Mouse (Mus musculus): ENCODE measurements around the gene Tgm2. TPM values are rescaled to one million over a fixed set of nuclear protein-coding genes. Genes with fewer than 3 reads are reported as not detected.

The Tgm2 gene
- polyA plus RNA-seq, 1 experiment from 2014 or later: 226 TPM

DNA sequence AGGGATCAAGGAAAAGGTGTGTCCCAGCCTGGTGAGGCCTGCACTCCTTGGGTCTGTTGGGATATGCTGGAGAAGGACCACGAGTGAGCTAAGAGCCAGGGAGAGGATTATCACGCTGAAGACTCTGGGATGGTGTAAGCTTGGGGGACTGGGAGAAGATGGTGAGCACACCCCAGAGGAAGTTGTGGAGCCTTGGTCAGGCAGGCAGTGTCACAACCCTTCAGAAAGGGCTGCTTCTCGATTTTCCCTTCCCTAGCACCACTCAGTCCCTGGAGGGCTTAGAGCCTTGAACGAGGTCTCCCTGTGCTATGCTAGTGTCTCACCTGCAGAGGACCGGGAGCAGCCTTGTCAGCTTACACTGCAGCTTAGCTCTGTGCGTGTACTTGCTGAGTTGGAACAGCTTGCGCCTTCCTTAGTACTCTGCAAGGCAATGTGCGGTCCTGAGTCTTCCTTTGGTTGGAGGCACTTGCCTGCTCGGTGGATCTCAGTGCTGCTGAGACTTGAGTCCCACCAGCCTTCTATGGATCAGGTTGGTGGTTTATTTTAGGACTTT lies 66.3 kb downstream of the Tgm2 start:
- ATAC-seq (replicated peaks; ENCODE audit: extremely low read depth, insufficient read depth, low FRiP score): no peak
- H3K9me3 ChIP-seq (replicated peaks; ENCODE audit: control insufficient read depth, low read length): no peaks in the 10 kb centered on the region
- WGBS: 45% methylated on average over 9 of the region's 9 CpGs
- no peak overlapping the region for H3K4me3 ChIP-seq (ENCODE audit: low read length)
- no peak overlapping the region for H3K27ac ChIP-seq (ENCODE audit: low read length)
- no peak overlapping the region for H3K9ac ChIP-seq (ENCODE audit: low read length)
- H3K27me3 ChIP-seq (ENCODE audit: control insufficient read depth, insufficient read depth, low read length): no peaks in the 10 kb centered on the region
- peaks cover 28% of the 10 kb centered on the region for H3K36me3 ChIP-seq (ENCODE audit: control insufficient read depth, insufficient read depth)
- peaks cover 2% of the 10 kb centered on the region; the same call in 1 of the 2 replicates for H3K4me1 ChIP-seq (ENCODE audit: control insufficient read depth, insufficient read depth, low read length)
- no peak overlapping the region for H3K4me2 ChIP-seq (ENCODE audit: low read depth, low read length)

DNA sequence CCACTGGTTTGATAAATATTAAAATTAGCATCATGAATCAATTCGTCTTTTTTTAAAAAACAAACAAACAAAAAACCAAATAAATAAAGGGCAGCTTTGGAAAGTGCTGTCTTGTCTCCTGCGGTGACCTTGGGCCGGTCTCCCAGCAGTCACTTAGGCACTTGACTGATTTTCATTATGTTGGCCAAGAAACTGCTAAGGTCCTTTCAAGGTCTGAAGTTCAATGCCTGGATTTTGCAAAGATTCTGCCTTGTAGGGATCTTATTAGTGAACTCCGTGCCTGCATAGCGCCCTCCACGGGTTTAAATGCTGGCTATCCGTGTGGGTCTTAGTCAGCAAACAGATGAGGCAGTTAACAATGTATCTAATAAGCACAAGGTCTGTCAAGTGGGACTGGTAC lies 67.3 kb downstream of the Tgm2 start:
- Histone ChIP-seq H3K36me3 (ENCODE audit: control insufficient read depth, insufficient read depth) (peaks cover 32% of the 10 kb centered on the region), H3K4me3 (ENCODE audit: low read length) (no peak overlapping the region), H3K4me2 (ENCODE audit: low read depth, low read length) (no peak overlapping the region), H3K27ac (ENCODE audit: low read length) (no peak overlapping the region), H3K9ac (ENCODE audit: low read length) (no peak overlapping the region), H3K4me1 (ENCODE audit: control insufficient read depth, insufficient read depth, low read length) (peaks cover 2% of the 10 kb centered on the region; the same call in 1 of the 2 replicates), H3K9me3 (replicated peaks; ENCODE audit: control insufficient read depth, low read length) (no peaks in the 10 kb centered on the region), H3K27me3 (ENCODE audit: control insufficient read depth, insufficient read depth, low read length) (no peaks in the 10 kb centered on the region)
- 84% methylated on average over 7 of the region's 7 CpGs for WGBS
- ATAC-seq (replicated peaks; ENCODE audit: extremely low read depth, insufficient read depth, low FRiP score): no peak

DNA sequence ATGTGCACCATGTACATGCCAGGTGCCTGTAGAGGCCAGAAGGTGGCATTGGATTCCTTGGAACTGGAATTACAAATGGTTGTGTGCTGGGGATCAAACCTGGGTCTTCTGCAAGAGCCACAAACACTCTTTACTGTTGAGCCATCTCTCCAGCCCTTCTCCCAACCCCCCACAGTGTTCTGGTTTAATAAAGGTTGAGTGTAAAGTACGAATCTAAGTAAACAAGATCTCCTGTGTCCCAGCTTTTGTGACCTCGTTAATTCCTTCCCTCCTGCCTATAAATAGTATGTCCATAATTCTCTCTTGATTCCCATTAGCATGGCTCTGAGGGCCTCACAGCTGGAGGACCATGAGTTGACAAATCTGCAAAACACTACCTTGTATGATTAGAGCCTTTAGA lies 68.3 kb downstream of the Tgm2 start:
- no peaks in the 10 kb centered on the region for H3K27me3 ChIP-seq (ENCODE audit: control insufficient read depth, insufficient read depth, low read length)
- H3K27ac ChIP-seq (ENCODE audit: low read length): no peak overlapping the region
- peaks cover 32% of the 10 kb centered on the region for H3K36me3 ChIP-seq (ENCODE audit: control insufficient read depth, insufficient read depth)

DNA sequence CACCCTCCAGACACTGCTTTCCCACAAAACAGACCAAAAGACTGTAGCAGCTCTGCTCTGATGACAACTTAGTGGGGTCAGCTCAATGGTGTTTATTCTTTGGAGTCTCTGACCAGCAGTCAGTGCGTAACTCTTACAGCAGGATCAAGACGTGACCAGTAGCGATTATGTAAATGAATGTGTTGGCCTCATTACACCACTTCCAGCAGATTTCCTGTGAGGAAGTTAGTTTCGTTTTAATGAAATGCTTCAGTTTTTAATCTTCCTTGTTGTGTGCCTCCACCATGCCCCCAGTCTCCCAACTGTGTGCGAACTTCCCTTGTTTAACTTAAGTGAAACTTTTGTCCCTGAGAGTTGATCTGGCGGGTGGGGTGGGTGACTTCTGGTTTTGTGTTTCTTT lies 69.5 kb downstream of the Tgm2 start:
- Histone ChIP-seq H3K9ac (ENCODE audit: low read length) (no peak overlapping the region), H3K4me3 (ENCODE audit: low read length) (no peak overlapping the region), H3K4me2 (ENCODE audit: low read depth, low read length) (no peak overlapping the region), H3K4me1 (ENCODE audit: control insufficient read depth, insufficient read depth, low read length) (peaks cover 11% of the 10 kb centered on the region), H3K27ac (ENCODE audit: low read length) (no peak overlapping the region), H3K9me3 (replicated peaks; ENCODE audit: control insufficient read depth, low read length) (no peaks in the 10 kb centered on the region), H3K27me3 (ENCODE audit: control insufficient read depth, insufficient read depth, low read length) (no peaks in the 10 kb centered on the region), H3K36me3 (ENCODE audit: control insufficient read depth, insufficient read depth) (peaks cover 36% of the 10 kb centered on the region)
- 87% methylated on average over 6 of the region's 6 CpGs for WGBS
- no peak for ATAC-seq (replicated peaks; ENCODE audit: extremely low read depth, insufficient read depth, low FRiP score)

More for the DNA sequence above, 68.3 kb downstream of the Tgm2 start:
- no peak overlapping the region for H3K4me3 ChIP-seq (ENCODE audit: low read length)
- no peak for ATAC-seq (replicated peaks; ENCODE audit: extremely low read depth, insufficient read depth, low FRiP score)
- no peak overlapping the region for H3K9ac ChIP-seq (ENCODE audit: low read length)
- no peak overlapping the region for H3K4me2 ChIP-seq (ENCODE audit: low read depth, low read length)
- no peaks in the 10 kb centered on the region for H3K9me3 ChIP-seq (replicated peaks; ENCODE audit: control insufficient read depth, low read length)
- H3K4me1 ChIP-seq (ENCODE audit: control insufficient read depth, insufficient read depth, low read length): peaks cover 2% of the 10 kb centered on the region; the same call in 1 of the 2 replicates
- 68% methylated on average over 2 of the region's 2 CpGs for WGBS

DNA sequence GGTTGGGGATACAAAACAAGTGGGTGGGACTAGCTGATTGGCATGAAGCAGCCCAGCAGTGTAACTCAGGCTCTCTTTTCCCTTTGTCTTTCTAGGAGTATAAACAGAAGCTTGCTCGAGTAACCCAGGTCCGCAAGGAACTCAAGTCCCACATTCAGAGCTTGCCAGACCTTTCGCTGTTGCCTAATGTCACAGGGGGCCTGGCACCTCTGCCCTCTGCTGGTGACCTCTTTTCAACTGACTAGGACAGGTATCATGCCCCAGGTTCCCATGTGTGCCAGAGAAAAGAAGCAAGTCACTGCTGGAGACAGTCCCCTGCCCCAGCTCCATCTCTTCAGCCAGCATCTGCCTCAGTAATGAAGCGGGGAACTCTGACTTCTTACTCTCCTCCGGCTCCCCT lies 71.4 kb downstream of the Tgm2 start:
- no peak overlapping the region for H3K4me3 ChIP-seq (ENCODE audit: low read length)
- H3K9me3 ChIP-seq (replicated peaks; ENCODE audit: control insufficient read depth, low read length): no peaks in the 10 kb centered on the region
- ATAC-seq (replicated peaks; ENCODE audit: extremely low read depth, insufficient read depth, low FRiP score): no peak
- H3K36me3 ChIP-seq (ENCODE audit: control insufficient read depth, insufficient read depth): peaks cover 39% of the 10 kb centered on the region
- H3K27me3 ChIP-seq (ENCODE audit: control insufficient read depth, insufficient read depth, low read length): no peaks in the 10 kb centered on the region
- H3K4me1 ChIP-seq (ENCODE audit: control insufficient read depth, insufficient read depth, low read length): peaks cover 22% of the 10 kb centered on the region
- WGBS: 86% methylated on average over 5 of the region's 5 CpGs
- H3K9ac ChIP-seq (ENCODE audit: low read length): no peak overlapping the region
- no peak overlapping the region for H3K27ac ChIP-seq (ENCODE audit: low read length)
- no peak overlapping the region for H3K4me2 ChIP-seq (ENCODE audit: low read depth, low read length)

DNA sequence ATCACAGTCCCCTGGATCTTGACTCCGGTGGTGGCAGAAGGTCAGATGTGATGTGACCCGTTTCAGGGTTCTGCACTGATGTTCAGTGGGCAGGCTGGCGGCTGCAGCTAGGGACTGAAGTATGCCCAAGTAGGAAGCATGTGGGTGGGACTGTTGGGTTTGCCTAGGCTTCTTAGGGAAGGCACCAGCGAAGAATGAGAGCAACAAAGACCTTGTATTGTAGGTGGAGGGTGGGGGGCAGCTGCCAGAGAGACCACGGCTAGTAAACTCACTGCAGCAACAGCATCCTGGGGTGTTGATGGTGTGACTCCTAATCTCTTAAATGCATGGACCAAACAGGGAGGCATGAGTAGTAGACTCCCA lies 74.6 kb downstream of the Tgm2 start:
- Histone ChIP-seq H3K36me3 (ENCODE audit: control insufficient read depth, insufficient read depth) (peaks cover 32% of the 10 kb centered on the region), H3K4me3 (ENCODE audit: low read length) (no peak overlapping the region), H3K4me1 (ENCODE audit: control insufficient read depth, insufficient read depth, low read length) (peaks cover 27% of the 10 kb centered on the region), H3K27me3 (ENCODE audit: control insufficient read depth, insufficient read depth, low read length) (no peaks in the 10 kb centered on the region), H3K4me2 (ENCODE audit: low read depth, low read length) (no peak overlapping the region), H3K27ac (ENCODE audit: low read length) (peak overlapping the region; percentile 79), H3K9ac (ENCODE audit: low read length) (no peak overlapping the region), H3K9me3 (replicated peaks; ENCODE audit: control insufficient read depth, low read length) (no peaks in the 10 kb centered on the region)
- 67% methylated on average over 5 of the region's 5 CpGs for WGBS
- ATAC-seq (replicated peaks; ENCODE audit: extremely low read depth, insufficient read depth, low FRiP score): no peak

DNA sequence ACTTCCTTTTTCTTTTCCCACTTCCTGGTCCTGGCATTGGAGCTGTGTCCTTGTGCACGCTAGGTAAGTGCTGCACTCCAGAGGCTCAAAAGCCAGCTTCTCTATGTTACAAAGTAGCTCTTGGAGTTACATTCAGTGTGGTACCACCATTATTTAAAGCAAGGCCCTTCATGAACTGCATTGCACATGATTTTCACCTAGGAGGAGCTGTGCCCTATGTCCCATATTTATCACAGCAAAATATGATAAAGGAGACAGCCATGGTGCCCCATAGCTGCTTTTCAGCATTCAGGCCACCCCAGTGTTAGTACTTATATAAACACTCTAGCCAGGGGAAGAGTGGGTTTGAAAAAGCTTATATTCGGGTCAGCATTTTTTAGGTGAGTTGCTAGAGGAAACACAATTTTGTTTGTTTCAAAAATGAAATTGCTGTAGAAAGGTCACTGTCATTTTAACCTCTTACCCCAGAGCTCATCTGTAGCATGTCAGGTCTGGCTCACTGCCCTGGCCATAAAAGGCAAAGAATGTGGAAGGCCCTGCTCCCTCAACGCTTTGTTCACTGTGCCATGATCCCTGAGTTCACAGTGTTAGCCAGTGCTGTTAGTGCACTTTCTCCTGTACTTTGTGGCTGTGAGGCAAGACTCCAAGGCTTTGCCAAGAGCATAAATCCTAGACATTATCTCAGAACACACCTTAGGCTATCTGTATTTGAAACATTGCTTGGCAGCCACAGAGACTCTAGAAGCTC lies 75.2 kb downstream of the Tgm2 start:
- WGBS: 54% methylated on average over 3 of the region's 3 CpGs
- Histone ChIP-seq H3K4me3 (ENCODE audit: low read length) (no peak overlapping the region), H3K27ac (ENCODE audit: low read length) (peak overlapping the region; percentile 79), H3K4me2 (ENCODE audit: low read depth, low read length) (no peak overlapping the region), H3K36me3 (ENCODE audit: control insufficient read depth, insufficient read depth) (peaks cover 27% of the 10 kb centered on the region), H3K9ac (ENCODE audit: low read length) (no peak overlapping the region), H3K27me3 (ENCODE audit: control insufficient read depth, insufficient read depth, low read length) (no peaks in the 10 kb centered on the region), H3K4me1 (ENCODE audit: control insufficient read depth, insufficient read depth, low read length) (peaks cover 31% of the 10 kb centered on the region), H3K9me3 (replicated peaks; ENCODE audit: control insufficient read depth, low read length) (no peaks in the 10 kb centered on the region)
- 0 out of 2 replicates have a peak, but pooled peaks have one; percentile 52 for ATAC-seq (replicated peaks; ENCODE audit: extremely low read depth, insufficient read depth, low FRiP score)

DNA sequence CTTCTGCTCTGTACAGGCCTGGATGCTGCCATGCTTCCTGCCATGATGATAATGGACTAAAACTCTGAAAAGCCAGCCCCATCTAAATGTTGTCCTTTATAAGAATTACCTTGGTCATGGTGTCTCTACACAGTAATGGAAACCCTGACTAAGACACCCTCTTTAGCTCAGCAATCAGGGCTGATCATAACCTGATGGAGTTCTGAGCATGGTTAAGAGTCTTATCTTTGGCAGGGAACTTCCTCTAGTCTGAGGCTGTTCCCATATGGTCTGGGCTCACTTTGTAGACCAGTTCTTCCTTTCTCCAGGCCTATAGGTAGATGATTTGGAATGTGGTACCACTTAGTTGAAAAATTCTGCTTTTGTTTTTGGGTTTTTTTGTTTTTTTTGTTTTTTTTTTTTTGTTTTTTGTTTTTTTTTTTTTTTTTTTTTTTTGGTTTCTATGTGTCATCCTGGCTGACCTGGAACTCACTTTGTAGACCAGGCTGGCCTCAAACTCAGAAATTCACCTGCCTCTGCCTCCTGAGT lies 77.7 kb downstream of the Tgm2 start:
- Histone ChIP-seq H3K4me1 (ENCODE audit: control insufficient read depth, insufficient read depth, low read length) (peaks cover 49% of the 10 kb centered on the region), H3K9me3 (replicated peaks; ENCODE audit: control insufficient read depth, low read length) (no peaks in the 10 kb centered on the region), H3K4me2 (ENCODE audit: low read depth, low read length) (no peak overlapping the region), H3K27ac (ENCODE audit: low read length) (no peak overlapping the region), H3K9ac (ENCODE audit: low read length) (no peak overlapping the region), H3K27me3 (ENCODE audit: control insufficient read depth, insufficient read depth, low read length) (no peaks in the 10 kb centered on the region), H3K4me3 (ENCODE audit: low read length) (no peak overlapping the region), H3K36me3 (ENCODE audit: control insufficient read depth, insufficient read depth) (peaks cover 14% of the 10 kb centered on the region)
- no peak for ATAC-seq (replicated peaks; ENCODE audit: extremely low read depth, insufficient read depth, low FRiP score)

DNA sequence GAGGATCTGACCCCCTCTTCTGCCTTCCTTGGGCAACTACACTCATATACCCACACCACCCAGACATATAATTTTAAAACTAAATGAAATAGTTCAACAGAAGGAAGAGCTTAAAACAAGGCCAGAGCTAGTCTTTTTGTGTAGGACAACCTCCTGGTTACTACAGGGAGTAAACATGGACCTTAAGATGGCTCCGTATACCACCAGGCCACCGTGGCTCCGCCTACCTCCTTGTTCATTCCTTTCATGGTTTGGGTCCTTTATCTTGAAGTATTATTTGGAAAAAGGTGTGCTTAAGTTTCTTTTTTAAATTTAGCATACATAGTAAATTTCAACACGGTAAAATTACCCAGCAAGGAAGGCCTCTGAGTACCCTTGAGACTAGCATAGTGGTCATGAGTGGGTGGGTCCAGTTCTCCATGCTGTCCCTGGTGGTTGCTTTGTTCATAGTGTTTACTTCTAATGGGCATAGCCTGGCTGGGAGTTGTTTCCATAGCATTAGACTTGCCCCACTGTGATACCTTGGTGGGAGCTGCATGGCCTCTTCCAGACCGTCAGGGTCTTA lies 78.9 kb downstream of the Tgm2 start:
- Histone ChIP-seq H3K4me2 (ENCODE audit: low read depth, low read length) (no peak overlapping the region), H3K4me1 (ENCODE audit: control insufficient read depth, insufficient read depth, low read length) (peaks cover 45% of the 10 kb centered on the region), H3K9me3 (replicated peaks; ENCODE audit: control insufficient read depth, low read length) (no peaks in the 10 kb centered on the region), H3K4me3 (ENCODE audit: low read length) (no peak overlapping the region), H3K27ac (ENCODE audit: low read length) (peak overlapping the region; percentile 86), H3K27me3 (ENCODE audit: control insufficient read depth, insufficient read depth, low read length) (no peaks in the 10 kb centered on the region), H3K9ac (ENCODE audit: low read length) (no peak overlapping the region), H3K36me3 (ENCODE audit: control insufficient read depth, insufficient read depth) (peaks cover 14% of the 10 kb centered on the region)
- ATAC-seq (replicated peaks; ENCODE audit: extremely low read depth, insufficient read depth, low FRiP score): no peak
- 93% methylated on average over 5 of the region's 5 CpGs for WGBS

All from heart, embryonic 16.5 days (tissue).